Mouse (Mus musculus): Measurements from ENCODE around the gene Esrrg.

Gene Esrrg

GRCm38 (mm10) chr1:187608261-187608921 lies at the start of gene Esrrg:
Gene Esrrg (plus strand): TSS chr1:187608791.
- DNase-seq (ENCODE audit: low spot score in 2 of 2): no peak

- no peak for DNase-seq (ENCODE audit: low spot score in 2 of 2)
These were observed 24.6 kb upstream of the Esrrg start for GRCm38 (mm10) chr1:187583982-187584381.

GRCm38 (mm10) chr1:187586541-187587075 lies 22.0 kb upstream of the Esrrg start:
- DNase-seq (ENCODE audit: low spot score in 2 of 2): no peak

- no peak for DNase-seq (ENCODE audit: low spot score in 2 of 2)
These were observed 5.6 kb upstream of the Esrrg start for GRCm38 (mm10) chr1:187602942-187603341.

- no peak for DNase-seq (ENCODE audit: low spot score in 2 of 2)
These were observed 4.5 kb upstream of the Esrrg start for GRCm38 (mm10) chr1:187604063-187604484.

GRCm38 (mm10) chr1:187604691-187605310 lies 3.8 kb upstream of the Esrrg start:
- no peak for DNase-seq (ENCODE audit: low spot score in 2 of 2)

GRCm38 (mm10) chr1:187605391-187606270 lies 3.0 kb upstream of the Esrrg start:
- DNase-seq (ENCODE audit: low spot score in 2 of 2): no peak

GRCm38 (mm10) chr1:187606271-187607040 lies 2.1 kb upstream of the Esrrg start:
- DNase-seq (ENCODE audit: low spot score in 2 of 2): no peak

GRCm38 (mm10) chr1:187607065-187608047 lies 1.2 kb upstream of the Esrrg start:
- no peak for DNase-seq (ENCODE audit: low spot score in 2 of 2)

GRCm38 (mm10) chr1:187609021-187609852 lies 646 bp downstream of the Esrrg start:
- no peak for DNase-seq (ENCODE audit: low spot score in 2 of 2)

GRCm38 (mm10) chr1:187609853-187610230 lies 1.3 kb downstream of the Esrrg start:
- no peak for DNase-seq (ENCODE audit: low spot score in 2 of 2)

GRCm38 (mm10) chr1:187610336-187610948 lies 1.9 kb downstream of the Esrrg start:
- DNase-seq (ENCODE audit: low spot score in 2 of 2): no peak

- DNase-seq (ENCODE audit: low spot score in 2 of 2): no peak
These were observed 3.3 kb downstream of the Esrrg start for GRCm38 (mm10) chr1:187611925-187612324.

GRCm38 (mm10) chr1:187613277-187613676 lies 4.7 kb downstream of the Esrrg start:
- DNase-seq (ENCODE audit: low spot score in 2 of 2): no peak

GRCm38 (mm10) chr1:187623981-187624380 lies 15.4 kb downstream of the Esrrg start:
- DNase-seq (ENCODE audit: low spot score in 2 of 2): no peak

- DNase-seq (ENCODE audit: low spot score in 2 of 2): no peak
These were observed 21.8 kb downstream of the Esrrg start for GRCm38 (mm10) chr1:187630361-187630760.

GRCm38 (mm10) chr1:187631486-187631885 lies 22.9 kb downstream of the Esrrg start:
- no peak for DNase-seq (ENCODE audit: low spot score in 2 of 2)

- DNase-seq (ENCODE audit: low spot score in 2 of 2): no peak
These were observed 36.7 kb downstream of the Esrrg start for GRCm38 (mm10) chr1:187645258-187645657.

- no peak for DNase-seq (ENCODE audit: low spot score in 2 of 2)
These were observed 40.0 kb downstream of the Esrrg start for GRCm38 (mm10) chr1:187648551-187648950.

All from urinary bladder, postnatal 4 days (tissue).